In the genomic region with DNA sequence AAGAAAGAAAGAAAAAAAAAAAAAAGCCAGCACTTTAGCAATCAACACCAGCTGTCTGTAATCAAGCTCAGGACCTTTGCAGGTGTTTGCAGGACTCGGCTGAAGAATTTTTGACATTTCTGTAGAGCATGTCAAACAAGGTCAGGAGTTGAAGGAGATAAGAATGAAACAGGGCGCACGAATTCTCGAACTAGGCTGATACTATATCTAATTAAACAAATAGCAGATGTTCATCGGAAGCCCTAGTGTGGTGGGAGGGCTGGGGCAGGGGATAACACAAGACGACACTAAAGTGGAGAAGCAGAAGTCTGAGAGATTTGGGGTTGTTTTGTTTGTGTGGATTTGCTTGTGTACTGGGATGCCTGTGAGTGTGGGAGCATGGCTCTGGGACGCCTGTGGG, we compare ENCODE assay signal across 21 mouse cellular contexts.
DNase-seq lines count a peak whose midpoint lies in the region; ATAC-seq and TF ChIP-seq lines count a peak whose summit lies in the region.
"Had no signal": no experiment of that assay in that cellular context is flagged by ENCODE, and none has a peak within 500 bp of the region (broad histone marks: within the 10 kb centered on the region; RNA-seq: fewer than 3 reads in every experiment).

No protein-coding gene starts in this region.

- H3K27ac ChIP-seq in heart, postnatal 0 days (ENCODE audit: low read depth): no peak overlapping the region
- H3K27ac ChIP-seq in MEL (ENCODE audit: control insufficient read depth, low read depth, low read length): no peak overlapping the region
- H3K27ac ChIP-seq in limb, embryonic 10.5 days: no peak overlapping the region
- H3K27ac ChIP-seq: embryonic facial prominence, embryonic 15.5 days; gastrocnemius, adult 2 months; lung, embryonic 15.5 days; neural tube, embryonic 13.5 days had no signal

- no peaks in the 10 kb centered on the region for H3K27me3 ChIP-seq in heart, postnatal 0 days (ENCODE audit: control insufficient read depth, insufficient read depth, low read length)
- H3K27me3 ChIP-seq in MEL (ENCODE audit: control insufficient read depth in 1 of 2, insufficient read depth in 2 of 2, low read length in 2 of 2): no peaks in the 10 kb centered on the region
- H3K27me3 ChIP-seq in limb, embryonic 10.5 days (ENCODE audit: low read depth, poor library complexity, severe bottlenecking): no peaks in the 10 kb centered on the region
- H3K27me3 ChIP-seq: embryonic facial prominence, embryonic 15.5 days; lung, embryonic 15.5 days; megakaryocyte, embryonic 14.5 days; neural tube, embryonic 13.5 days had no signal

- no peaks in the 10 kb centered on the region for H3K79me2 ChIP-seq in MEL (ENCODE audit: control insufficient read depth, insufficient read depth, low read length, poor library complexity)

- no peaks in the 10 kb centered on the region for H3K36me3 ChIP-seq in heart, postnatal 0 days (replicated peaks; ENCODE audit: control insufficient read depth, insufficient read depth, low read length)
- H3K36me3 ChIP-seq in MEL (ENCODE audit: control insufficient read depth in 1 of 2, insufficient read depth in 2 of 2, low read length in 2 of 2): no peaks in the 10 kb centered on the region
- no peaks in the 10 kb centered on the region for H3K36me3 ChIP-seq in limb, embryonic 10.5 days
- H3K36me3 ChIP-seq: embryonic facial prominence, embryonic 15.5 days; lung, embryonic 15.5 days; neural tube, embryonic 13.5 days had no signal

- no peaks in the 10 kb centered on the region for H3K9me3 ChIP-seq in heart, postnatal 0 days (replicated peaks; ENCODE audit: control insufficient read depth, low read length)
- H3K9me3 ChIP-seq in MEL (replicated peaks; ENCODE audit: insufficient read depth, low read length): no peaks in the 10 kb centered on the region
- no peaks in the 10 kb centered on the region for H3K9me3 ChIP-seq in limb, embryonic 10.5 days (replicated peaks)
- H3K9me3 ChIP-seq: embryonic facial prominence, embryonic 15.5 days; lung, embryonic 15.5 days; neural tube, embryonic 13.5 days had no signal

- peak overlapping the region; percentile 31; the same call in 1 of the 2 replicates for H3K4me2 ChIP-seq in heart, postnatal 0 days (ENCODE audit: low read depth, low read length)
- H3K4me2 ChIP-seq: embryonic facial prominence, embryonic 15.5 days; lung, embryonic 15.5 days; neural tube, embryonic 13.5 days had no signal

- no peak overlapping the region for H3K9ac ChIP-seq in heart, postnatal 0 days (replicated peaks; ENCODE audit: low read depth, low read length)
- H3K9ac ChIP-seq in MEL (ENCODE audit: control insufficient read depth, low read depth, low read length, poor library complexity, severe bottlenecking): no peak overlapping the region
- H3K9ac ChIP-seq: embryonic facial prominence, embryonic 15.5 days; lung, embryonic 15.5 days; neural tube, embryonic 13.5 days had no signal

- DNase-seq in heart, postnatal 0 days (ENCODE audit: low spot score): no peak
- no peak for DNase-seq in heart, postnatal 4 days
- no peak for DNase-seq in MEL (ENCODE audit: low read depth, low spot score)
- DNase-seq in embryo, embryonic 11 days: peak; percentile 16
- peak; percentile 31 for DNase-seq in limb, embryonic 10.5 days (ENCODE audit: low spot score)
- DNase-seq in gastrocnemius, postnatal 10 days: no peak
- DNase-seq in lung, adult 18-20 months: no peak
- DNase-seq: adrenal gland, postnatal 10 days; cerebellum, adult 9-10 months; gastrocnemius, adult 2 months; heart, adult 18-20 months; kidney, adult 18-20 months; layer of hippocampus, adult 9-11 months; right cerebral cortex, postnatal 4 days had no signal

- no peak for TF ChIP-seq POLR2A in MEL (IDR thresholded peaks at IDR 0.05; ENCODE audit: control insufficient read depth in 1 of 2, insufficient read depth in 1 of 2, low read depth in 1 of 2, low read length in 2 of 2, poor library complexity in 1 of 2)

- TF ChIP-seq CTCF in heart, postnatal 0 days (IDR thresholded peaks at IDR 0.05; ENCODE audit: low read depth): no peak
- no peak for TF ChIP-seq CTCF in MEL (IDR thresholded peaks at IDR 0.05 in 2 of 3, conservative IDR thresholded peaks at IDR 0.05 in 1 of 3; ENCODE audit: control insufficient read depth in 1 of 3, insufficient read depth in 1 of 3, low read depth in 2 of 3, low read length in 3 of 3, poor library complexity in 1 of 3, severe bottlenecking in 1 of 3)

- WGBS in heart, postnatal 0 days: 14% methylated on average over 7 of the region's 7 CpGs
- 22% methylated on average over 7 of the region's 7 CpGs for WGBS in limb, embryonic 10.5 days

- no peak for TF ChIP-seq RAD21 in MEL (IDR thresholded peaks at IDR 0.05; ENCODE audit: low read depth, low read length)

- no peaks in the 10 kb centered on the region for H3K4me1 ChIP-seq in heart, postnatal 0 days (ENCODE audit: control insufficient read depth, insufficient read depth)
- no peaks in the 10 kb centered on the region for H3K4me1 ChIP-seq in MEL (ENCODE audit: control insufficient read depth in 1 of 2, insufficient read depth in 2 of 2, low read length in 2 of 2)
- H3K4me1 ChIP-seq in limb, embryonic 10.5 days: peaks cover 26% of the 10 kb centered on the region
- H3K4me1 ChIP-seq: embryonic facial prominence, embryonic 15.5 days; megakaryocyte, embryonic 14.5 days; neural tube, embryonic 13.5 days had no signal

- ATAC-seq in heart, postnatal 0 days (ENCODE audit: insufficient read depth, low read depth): no peak
- ATAC-seq: CD4-positive, CD25-positive, alpha-beta regulatory T cell, adult 4 months; forebrain, embryonic 14.5 days; hindbrain, embryonic 16.5 days had no signal

- no peak overlapping the region for H3K4me3 ChIP-seq in heart, postnatal 0 days (ENCODE audit: low read depth, low read length)
- H3K4me3 ChIP-seq in MEL (ENCODE audit: control insufficient read depth in 1 of 2, insufficient read depth in 1 of 2, low read depth in 2 of 2, low read length in 2 of 2): no peak overlapping the region
- no peak overlapping the region for H3K4me3 ChIP-seq in limb, embryonic 10.5 days
- H3K4me3 ChIP-seq: embryonic facial prominence, embryonic 15.5 days; gastrocnemius, adult 2 months; lung, embryonic 15.5 days; megakaryocyte, embryonic 14.5 days; neural tube, embryonic 13.5 days had no signal

- no peak for TF ChIP-seq EP300 in heart, postnatal 0 days (IDR thresholded peaks at IDR 0.05; ENCODE audit: low read depth)
- no peak for TF ChIP-seq EP300 in MEL (IDR thresholded peaks at IDR 0.05; ENCODE audit: low read depth in 1 of 2, low read length in 2 of 2)

TF ChIP-seq in MEL, 35 proteins besides CTCF, POLR2A, EP300 and RAD21:
- TF ChIP-seq ZNF384 (IDR thresholded peaks at IDR 0.05; ENCODE audit: low read depth, low read length) (peak; percentile 31; the same call in 1 of the 2 replicates), HCFC1 (IDR thresholded peaks at IDR 0.05; ENCODE audit: low read depth, low read length) (no peak), SIN3A (IDR thresholded peaks at IDR 0.05; ENCODE audit: low read length) (no peak)
TF ChIP-seq in MEL: peak in this region for 1.

Comparison
In these comparisons a context has a peak if more than half of its experiments do, and no peak if none do; other contexts are left out.
1. DNase-seq: peak in embryo, embryonic 11 days (single experiment) and limb, embryonic 10.5 days (single experiment); none in heart, postnatal 0 days (single experiment), heart, postnatal 4 days (single experiment), MEL (single experiment), gastrocnemius, postnatal 10 days (single experiment) and lung, adult 18-20 months (0 of 2).